Mouse (Mus musculus) ES-E14 (cell line): ENCODE measurements around the gene Ei24.

ENCODE experiments used
- CHD2 ChIP-seq: IDR thresholded peaks from 2 replicates; pipeline ENCODE4 v1.6.1; 2014; ENCODE audit warnings: mild to moderate bottlenecking, low read depth, low read length, inconsistent platforms
- HCFC1 ChIP-seq: IDR thresholded peaks from 2 replicates; pipeline ENCODE4 v1.6.1; 2012; ENCODE audit warnings: low read length, inconsistent platforms, borderline replicate concordance; ENCODE audit not compliant: insufficient read depth
- MAFK ChIP-seq: IDR thresholded peaks from 2 replicates; pipeline ENCODE4 v1.6.1; 2014; ENCODE audit warnings: mild to moderate bottlenecking, low read depth, low read length, inconsistent platforms; ENCODE audit not compliant: insufficient read depth
- ZC3H11A ChIP-seq: IDR thresholded peaks from 2 replicates; pipeline ENCODE4 v1.6.1; 2012; ENCODE audit warnings: low read depth, mild to moderate bottlenecking, inconsistent platforms, low read length, borderline replicate concordance
- ZNF384 ChIP-seq: IDR thresholded peaks from 2 replicates; pipeline ENCODE4 v1.6.1; 2012; ENCODE audit warnings: low read depth, low read length, inconsistent platforms

DNA sequence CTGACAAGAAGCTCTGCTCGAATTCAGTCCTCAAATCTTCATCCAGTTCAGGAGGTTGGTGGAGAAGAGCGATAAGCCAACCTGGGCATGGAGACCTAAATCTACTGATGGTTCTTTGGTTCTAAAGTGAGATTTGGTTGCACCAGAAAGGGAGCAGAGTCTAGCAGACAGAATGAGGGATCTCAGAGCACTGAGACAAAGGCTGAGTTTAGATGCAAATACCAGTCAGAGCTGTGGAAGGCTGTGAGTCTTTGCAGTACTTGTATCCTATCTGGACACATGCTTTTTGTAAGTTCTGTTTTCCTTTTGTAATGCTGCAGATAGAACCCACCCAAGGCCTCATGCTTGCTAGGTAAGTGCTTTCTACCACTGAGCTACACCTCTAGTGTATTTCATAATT is 24.8 kb upstream of the Ei24 start:
- TF ChIP-seq CHD2 (no peak), MAFK (no peak), HCFC1 (no peak), ZNF384 (no peak), ZC3H11A (no peak)
